Mouse (Mus musculus) intestine, embryonic 14.5 days (tissue): ENCODE data around the gene Ccnd3. TPM values are rescaled to one million over a fixed set of nuclear protein-coding genes. Genes with fewer than 3 reads are reported as not detected.

ENCODE experiments used
- ATAC-seq: fragments of 200-750 bp; cut with Nextera tagmentation; replicated peaks from 2 replicates; pipeline ENCODE4 v1.8.0; 2017; ENCODE audit warnings: low read depth, moderate number of reproducible peaks, moderate TSS enrichment, moderate library complexity; ENCODE audit not compliant: low FRiP score, low TSS enrichment
- DNase-seq: peaks from one replicate; pipeline ENCODE4 v3.0.0-alpha.2; 2018; ENCODE audit warnings: low spot score
- H3K27ac ChIP-seq: fragments of 300-500 bp; sonication (generic); 2 replicates; pipeline ENCODE4 v1.5.1; 2014; ENCODE audit warnings: low read depth, mild to moderate bottlenecking, control low read depth
- H3K27me3 ChIP-seq: fragments of 300-500 bp; sonication (generic); replicated peaks from 2 replicates; pipeline ENCODE4 v1.6.1; 2014; ENCODE audit warnings: low read length, control low read depth; ENCODE audit not compliant: control insufficient read depth, insufficient read depth
- H3K36me3 ChIP-seq: fragments of 300-500 bp; sonication (generic); 2 replicates; pipeline ENCODE4 v1.6.1; 2014; ENCODE audit warnings: low read length, control low read depth; ENCODE audit not compliant: control insufficient read depth, insufficient read depth
- H3K4me1 ChIP-seq: fragments of 300-500 bp; sonication (generic); replicated peaks from 2 replicates; pipeline ENCODE4 v1.6.1; 2014; ENCODE audit warnings: low read length, control low read depth, mixed read lengths; ENCODE audit not compliant: control insufficient read depth, insufficient read depth
- H3K4me2 ChIP-seq: fragments of 300-500 bp; sonication (generic); 2 replicates; pipeline ENCODE4 v1.6.1; 2014; ENCODE audit warnings: low read length
- H3K4me3 ChIP-seq: fragments of 300-500 bp; sonication (generic); 2 replicates; pipeline ENCODE4 v1.5.1; 2014; ENCODE audit warnings: low read depth, low read length, control low read depth, mixed read lengths
- H3K9ac ChIP-seq: fragments of 300-500 bp; sonication (generic); 2 replicates; pipeline ENCODE4 v1.6.1; 2014; ENCODE audit warnings: mild to moderate bottlenecking, low read length
- H3K9me3 ChIP-seq: fragments of 300-500 bp; sonication (generic); 2 replicates; pipeline ENCODE4 v1.6.1; 2016; ENCODE audit warnings: low read length, control low read depth; ENCODE audit not compliant: control insufficient read depth
- WGBS: fragments of 180-500 bp; shearing (Covaris S2); extraction: QIAGEN DNeasy Blood & Tissue Kit; methylation state at CpG from one replicate; pipeline ENCODE4 v1.1.7; 2014; 5-methylcytosine and 5-hydroxymethylcytosine counted together
- polyA plus RNA-seq: library from polyadenylated mRNA; unstranded; fragments of >200 nt; fragmentation: Nextera tagmentation; extraction: Ambion mirVana; gene quantifications from 2 replicates; pipeline ENCODE4 v1.2.1, GENCODE M21; 2014

Ccnd3 gene
- polyA plus RNA-seq, 1 experiment from 2014 or later: 457 TPM

DNA sequence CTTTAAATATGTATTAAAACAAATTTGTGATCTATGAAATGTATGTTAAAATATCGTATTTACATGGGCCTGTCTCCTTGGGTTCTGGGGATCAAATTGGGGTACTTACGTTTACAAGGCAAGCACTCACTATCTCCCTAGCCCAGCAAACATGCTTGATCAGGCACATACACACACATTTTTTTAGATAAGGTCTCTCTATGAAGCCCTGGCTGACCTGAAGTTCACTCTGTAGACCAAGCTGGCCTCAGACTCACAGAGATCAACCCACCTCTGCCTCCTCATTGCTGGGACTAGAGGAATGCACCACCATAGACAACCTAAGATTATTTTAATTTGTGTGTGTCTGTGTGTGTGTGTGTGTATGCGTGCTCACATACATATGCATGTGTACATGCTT, 63.5 kb downstream of the Ccnd3 start:
- ATAC-seq: no peak

DNA sequence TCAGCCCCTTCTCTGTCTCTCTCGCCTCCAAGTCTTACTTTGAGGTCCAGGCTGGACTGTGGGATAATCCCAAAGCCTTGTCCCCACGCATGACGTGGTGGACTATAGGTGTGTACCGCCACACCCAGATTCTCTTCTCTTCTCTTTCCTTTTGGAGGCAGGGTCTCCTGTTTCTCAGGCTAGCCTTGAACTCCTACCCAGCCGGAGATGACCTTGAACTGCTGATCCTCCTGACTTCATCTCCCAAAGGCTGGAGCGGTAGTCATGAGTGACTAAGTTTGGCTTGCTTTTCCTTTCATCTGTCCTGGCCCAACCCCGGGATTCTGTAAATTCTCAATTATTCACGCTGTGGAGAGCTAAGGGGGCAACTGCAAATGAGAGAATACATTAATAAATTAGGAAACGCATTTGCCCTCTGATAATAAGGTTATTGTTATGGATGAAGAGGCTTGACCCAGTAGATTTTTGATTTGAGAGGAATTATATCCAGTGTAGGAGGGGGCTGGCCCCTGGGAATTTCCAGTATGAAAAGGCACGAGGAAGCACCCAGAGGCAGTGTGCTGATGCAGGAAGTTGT, 64.2 kb downstream of the Ccnd3 start:
- no peak overlapping the region for H3K9ac ChIP-seq
- no peaks in the 10 kb centered on the region for H3K36me3 ChIP-seq
- ATAC-seq (no peak), DNase-seq (no peak)
- H3K4me2 ChIP-seq: no peak overlapping the region
- no peaks in the 10 kb centered on the region for H3K27me3 ChIP-seq
- 87% methylated on average over 10 of the region's 10 CpGs for WGBS
- no peak overlapping the region for H3K27ac ChIP-seq
- H3K9me3 ChIP-seq: no peaks in the 10 kb centered on the region
- H3K4me3 ChIP-seq: no peak overlapping the region
- H3K4me1 ChIP-seq: no peaks in the 10 kb centered on the region

More for the DNA sequence above, 63.5 kb downstream of the Ccnd3 start:
- no peaks in the 10 kb centered on the region for H3K27me3 ChIP-seq
- H3K9ac ChIP-seq: no peak overlapping the region
- no peaks in the 10 kb centered on the region for H3K4me1 ChIP-seq
- no peaks in the 10 kb centered on the region for H3K36me3 ChIP-seq
- WGBS: 95% methylated on average over 3 of the region's 3 CpGs
- no peak overlapping the region for H3K27ac ChIP-seq
- H3K4me2 ChIP-seq: no peak overlapping the region
- H3K4me3 ChIP-seq: no peak overlapping the region
- DNase-seq: no peak
- no peaks in the 10 kb centered on the region for H3K9me3 ChIP-seq

DNA sequence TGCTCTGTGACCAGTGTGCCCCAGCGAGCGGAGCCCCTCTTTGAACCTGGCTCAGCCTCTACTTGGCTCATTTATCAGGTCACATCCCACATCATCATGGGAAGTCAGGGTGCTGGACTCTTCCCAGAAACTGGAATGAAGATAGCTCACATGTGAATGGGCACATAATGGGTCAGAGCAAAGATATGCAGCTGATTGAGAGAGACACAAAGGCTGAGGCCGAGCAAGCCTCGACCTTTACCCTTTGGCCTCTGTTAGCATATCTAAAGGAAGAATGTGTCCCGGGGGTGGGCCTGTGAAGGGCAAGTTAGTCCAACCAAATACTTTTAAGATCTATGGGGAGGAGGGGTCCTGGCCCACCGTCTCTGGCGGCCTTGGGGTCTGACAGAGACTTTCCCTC, 66.8 kb downstream of the Ccnd3 start:
- no peak overlapping the region for H3K4me2 ChIP-seq
- H3K4me3 ChIP-seq: no peak overlapping the region
- no peak for ATAC-seq
- no peak overlapping the region for H3K27ac ChIP-seq
- WGBS: 44% methylated on average over 7 of the region's 7 CpGs
- H3K36me3 ChIP-seq: no peaks in the 10 kb centered on the region
- no peaks in the 10 kb centered on the region for H3K4me1 ChIP-seq
- H3K9ac ChIP-seq: no peak overlapping the region
- no peaks in the 10 kb centered on the region for H3K27me3 ChIP-seq
- DNase-seq: no peak
- H3K9me3 ChIP-seq: no peaks in the 10 kb centered on the region

DNA sequence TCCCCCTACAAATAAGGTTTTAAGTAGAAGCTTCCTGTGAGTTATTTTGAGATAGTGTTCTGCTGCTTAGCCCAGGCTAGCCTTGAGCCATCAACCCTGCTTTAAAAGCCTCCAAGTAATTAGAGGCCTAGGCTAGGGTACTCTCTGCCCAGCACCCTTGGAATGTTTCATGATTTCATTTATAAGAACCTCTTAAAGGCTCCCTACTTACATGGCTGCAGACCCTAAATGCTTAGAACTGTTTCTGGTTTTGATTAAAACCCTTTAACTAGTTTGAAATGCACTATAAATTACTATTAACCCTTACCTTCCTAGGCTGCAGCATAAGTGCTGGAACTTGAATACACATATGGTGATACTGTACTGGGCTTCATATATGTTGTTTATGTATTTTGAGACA, 67.6 kb downstream of the Ccnd3 start:
- H3K4me3 ChIP-seq: no peak overlapping the region
- H3K27ac ChIP-seq: no peak overlapping the region
- no peak overlapping the region for H3K9ac ChIP-seq
- no peaks in the 10 kb centered on the region for H3K27me3 ChIP-seq
- H3K4me2 ChIP-seq: no peak overlapping the region
- no peaks in the 10 kb centered on the region for H3K36me3 ChIP-seq
- no peak for DNase-seq
- H3K4me1 ChIP-seq: no peaks in the 10 kb centered on the region
- no peak for ATAC-seq
- no peaks in the 10 kb centered on the region for H3K9me3 ChIP-seq

DNA sequence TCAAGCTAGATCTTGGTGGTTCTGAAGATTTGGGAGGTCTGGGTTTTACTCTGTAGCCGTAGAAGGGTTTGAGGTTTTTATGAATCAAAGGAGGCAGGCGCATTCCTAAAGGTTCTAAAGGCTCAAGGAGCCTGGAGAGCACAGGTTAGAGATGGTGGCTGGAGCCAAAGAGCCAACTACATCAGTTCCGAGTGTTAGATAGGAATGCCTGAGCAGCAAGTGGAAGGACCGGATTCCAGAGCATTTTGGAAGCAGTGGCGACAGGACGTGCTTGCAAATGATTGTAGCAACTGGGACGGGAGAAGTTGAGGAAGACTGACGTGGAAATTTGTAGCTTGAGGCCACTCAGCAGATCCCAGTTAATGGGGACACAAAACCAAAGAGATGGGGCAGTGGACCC, 69.2 kb downstream of the Ccnd3 start:
- H3K4me1 ChIP-seq: no peaks in the 10 kb centered on the region
- no peak for DNase-seq
- H3K9ac ChIP-seq: no peak overlapping the region
- H3K27me3 ChIP-seq: no peaks in the 10 kb centered on the region
- WGBS: 70% methylated on average over 8 of the region's 8 CpGs
- H3K4me3 ChIP-seq: no peak overlapping the region
- no peaks in the 10 kb centered on the region for H3K36me3 ChIP-seq
- H3K27ac ChIP-seq: no peak overlapping the region
- H3K4me2 ChIP-seq: no peak overlapping the region
- no peaks in the 10 kb centered on the region for H3K9me3 ChIP-seq
- no peak for ATAC-seq

DNA sequence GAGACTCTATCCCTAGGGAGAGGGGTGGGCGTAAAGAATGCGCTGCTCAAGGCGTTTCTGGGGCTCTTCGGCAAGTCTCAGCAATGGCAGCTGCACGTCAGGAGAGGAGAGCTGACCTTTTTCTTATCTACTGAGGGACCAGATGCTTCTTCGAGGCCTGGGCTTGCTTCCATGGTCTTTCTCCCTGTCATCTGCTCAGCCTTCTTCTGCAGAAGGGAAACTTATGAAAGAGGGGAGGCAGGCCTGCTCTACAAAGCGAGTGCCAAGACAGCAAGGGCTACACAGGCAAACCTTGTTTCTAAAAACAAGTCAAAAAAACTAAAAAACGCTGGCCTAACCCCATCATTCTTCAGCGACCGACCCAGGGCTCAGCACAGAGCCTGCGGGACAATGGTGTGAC, 70.0 kb downstream of the Ccnd3 start:
- Histone ChIP-seq H3K27me3 (no peaks in the 10 kb centered on the region), H3K27ac (no peak overlapping the region), H3K4me2 (no peak overlapping the region), H3K36me3 (no peaks in the 10 kb centered on the region), H3K9me3 (no peaks in the 10 kb centered on the region), H3K4me1 (no peaks in the 10 kb centered on the region), H3K9ac (no peak overlapping the region), H3K4me3 (no peak overlapping the region)
- ATAC-seq (no peak), DNase-seq (no peak)
- WGBS: 74% methylated on average over 11 of the region's 11 CpGs

DNA sequence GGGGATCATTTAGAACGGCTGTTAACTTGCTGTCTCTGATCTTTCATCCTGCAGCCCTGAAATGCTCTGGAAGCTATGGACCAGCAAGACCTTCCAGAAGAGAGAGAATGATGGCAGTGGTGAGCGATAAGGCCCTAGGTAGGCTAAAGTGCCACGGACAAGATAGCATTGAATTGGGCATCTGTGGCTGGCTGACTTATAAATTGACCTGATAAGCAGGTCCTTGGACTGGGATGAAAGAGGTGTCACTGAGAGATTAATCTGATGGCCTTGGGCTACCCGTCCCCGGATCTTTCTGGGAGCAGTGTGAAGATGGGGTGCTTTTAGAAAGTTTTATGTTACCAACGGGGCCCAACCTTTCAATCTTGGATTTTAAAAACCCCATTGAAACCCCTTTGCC, 73.8 kb downstream of the Ccnd3 start:
- H3K36me3 ChIP-seq: no peaks in the 10 kb centered on the region
- no peaks in the 10 kb centered on the region for H3K4me1 ChIP-seq
- H3K27me3 ChIP-seq: no peaks in the 10 kb centered on the region
- H3K9me3 ChIP-seq: no peaks in the 10 kb centered on the region
- H3K27ac ChIP-seq: no peak overlapping the region
- DNase-seq (no peak), ATAC-seq (no peak)
- no peak overlapping the region for H3K9ac ChIP-seq
- H3K4me3 ChIP-seq: no peak overlapping the region
- 82% methylated on average over 6 of the region's 6 CpGs for WGBS
- H3K4me2 ChIP-seq: no peak overlapping the region

DNA sequence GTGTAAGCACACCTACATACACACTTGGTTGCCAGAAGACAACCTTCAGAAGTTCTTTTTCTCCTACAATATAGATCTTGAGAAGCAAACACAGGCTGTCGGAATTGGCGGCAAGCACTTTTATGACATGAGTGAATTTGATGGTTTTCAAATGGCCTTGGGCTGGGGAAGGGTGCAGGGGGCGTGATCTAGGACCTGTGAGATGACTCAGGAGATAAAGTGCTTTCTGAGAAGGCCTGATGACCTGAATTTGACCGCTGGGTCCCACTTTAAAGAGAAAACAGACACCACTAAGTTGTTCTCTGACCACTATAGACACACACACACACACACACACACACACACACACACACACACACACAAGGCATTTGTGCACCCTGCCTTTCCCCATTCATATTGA, 76.1 kb downstream of the Ccnd3 start:
- 80% methylated on average over 4 of the region's 4 CpGs for WGBS
- no peak overlapping the region for H3K27ac ChIP-seq

DNA sequence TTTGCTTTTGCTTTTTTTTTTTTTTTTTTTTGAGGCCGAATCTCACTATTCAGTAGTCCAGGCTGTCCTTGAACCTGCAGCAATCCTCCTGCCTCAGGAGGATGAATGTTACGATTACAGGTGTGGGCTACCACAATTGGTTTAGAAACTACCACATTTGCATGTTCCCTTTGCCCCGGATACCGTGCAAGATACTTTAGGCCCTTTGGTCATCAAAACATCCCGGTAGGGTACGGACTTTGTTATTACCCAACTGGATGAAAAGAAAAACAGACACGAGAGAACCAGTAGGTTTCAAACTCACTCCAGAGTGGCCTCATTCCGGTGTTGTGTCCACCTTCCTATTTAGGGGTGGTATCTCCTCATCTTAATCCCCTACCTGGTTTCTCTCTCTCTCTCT, 83.7 kb downstream of the Ccnd3 start:
- ATAC-seq (no peak), DNase-seq (no peak)
- WGBS: 83% methylated on average over 8 of the region's 8 CpGs
- Histone ChIP-seq H3K9me3 (no peaks in the 10 kb centered on the region), H3K9ac (no peak overlapping the region), H3K4me1 (peaks cover 7% of the 10 kb centered on the region; the same call in 1 of the 2 replicates), H3K27ac (no peak overlapping the region), H3K4me2 (no peak overlapping the region), H3K27me3 (no peaks in the 10 kb centered on the region), H3K4me3 (no peak overlapping the region), H3K36me3 (no peaks in the 10 kb centered on the region)

More for the DNA sequence above, 76.1 kb downstream of the Ccnd3 start:
- Histone ChIP-seq H3K27me3 (no peaks in the 10 kb centered on the region), H3K9me3 (no peaks in the 10 kb centered on the region), H3K4me1 (no peaks in the 10 kb centered on the region), H3K4me2 (no peak overlapping the region), H3K36me3 (no peaks in the 10 kb centered on the region), H3K9ac (no peak overlapping the region), H3K4me3 (no peak overlapping the region)
- no peak for DNase-seq
- ATAC-seq: no peak
